Mouse (Mus musculus) urinary bladder, adult 18-20 months (tissue): ENCODE measurements around the gene Cfap126.
"Not testable (repeated sequence)": the region's sequence is repeated elsewhere in the genome, so short reads cannot be mapped to it uniquely, and the experiment has no call there.

Source experiments
- DNase-seq, 2 experiments: peaks; one replicate each; pipeline ENCODE4 v3.0.0; 2022; ENCODE audit warnings: low spot score in 2 of 2, mixed read lengths in 2 of 2

The Cfap126 gene

GRCm38 (mm10) chr1:171122932-171123331 lies 9.2 kb downstream of the Cfap126 start:
- DNase-seq, result peak; percentile 22 to 41

GRCm38 (mm10) chr1:171124398-171124797 lies 10.7 kb downstream of the Cfap126 start:
- no peak for DNase-seq

- DNase-seq, result no peak
Measured at GRCm38 (mm10) chr1:171129251-171129650, 15.5 kb downstream of the Cfap126 start.

GRCm38 (mm10) chr1:171130971-171131370 lies 17.3 kb downstream of the Cfap126 start:
- no peak for DNase-seq

- DNase-seq, result no peak
Measured at GRCm38 (mm10) chr1:171135600-171135999, 21.9 kb downstream of the Cfap126 start.

GRCm38 (mm10) chr1:171137486-171138155 lies 23.9 kb downstream of the Cfap126 start:
- DNase-seq, result not testable (repeated sequence)

- DNase-seq, result not testable (repeated sequence)
Measured at GRCm38 (mm10) chr1:171142981-171143380, 29.3 kb downstream of the Cfap126 start.

GRCm38 (mm10) chr1:171149974-171150760 lies 36.4 kb downstream of the Cfap126 start, which contains the start of the genes Sdhc and Mpz:
Gene Sdhc, minus strand, starts transcription at chr1:171150603.
Gene Mpz, plus strand, starts transcription at chr1:171150711.
- DNase-seq, result peak; percentile 92 to 96

GRCm38 (mm10) chr1:171150838-171151391 lies 37.2 kb downstream of the Cfap126 start:
- no peak for DNase-seq

GRCm38 (mm10) chr1:171151966-171152365 lies 38.2 kb downstream of the Cfap126 start:
- no peak for DNase-seq

- DNase-seq, result no peak
Measured at GRCm38 (mm10) chr1:171156644-171157043, 42.9 kb downstream of the Cfap126 start.

GRCm38 (mm10) chr1:171157965-171158364 lies 44.2 kb downstream of the Cfap126 start:
- no peak for DNase-seq

GRCm38 (mm10) chr1:171159485-171159975 lies 45.8 kb downstream of the Cfap126 start:
- DNase-seq, result peak; percentile 5 to 44

GRCm38 (mm10) chr1:171162526-171162925 lies 48.8 kb downstream of the Cfap126 start:
- no peak for DNase-seq

GRCm38 (mm10) chr1:171164258-171164657 lies 50.5 kb downstream of the Cfap126 start:
- DNase-seq, result no peak

GRCm38 (mm10) chr1:171165629-171166345 lies 52.1 kb downstream of the Cfap126 start:
- no peak for DNase-seq

- no peak for DNase-seq
Measured at GRCm38 (mm10) chr1:171168906-171169305, 55.2 kb downstream of the Cfap126 start.

- DNase-seq, result no peak
Measured at GRCm38 (mm10) chr1:171169913-171170312, 56.2 kb downstream of the Cfap126 start.

- no peak for DNase-seq
Measured at GRCm38 (mm10) chr1:171171138-171171537, 57.4 kb downstream of the Cfap126 start.

- no peak for DNase-seq
Measured at GRCm38 (mm10) chr1:171172779-171173178, 59.1 kb downstream of the Cfap126 start.
